Mouse (Mus musculus) testis, adult 2 months (tissue): Measurements from ENCODE around the gene Vgll1.

Experiments used
- CTCF ChIP-seq: fragments of 200-500 bp; IDR thresholded peaks from 2 replicates; pipeline ENCODE4 v1.5.1; 2012; ENCODE audit warnings: low read depth, mild to moderate bottlenecking, inconsistent platforms, low read length, moderate library complexity; ENCODE audit not compliant: control insufficient read depth, insufficient read depth, insufficient replicate concordance
- POLR2A ChIP-seq: fragments of 200-500 bp; IDR thresholded peaks from 2 replicates; pipeline ENCODE4 v1.6.1; 2012; ENCODE audit warnings: low read depth, mild to moderate bottlenecking, inconsistent platforms, low read length, moderate library complexity; ENCODE audit not compliant: control insufficient read depth

DNA sequence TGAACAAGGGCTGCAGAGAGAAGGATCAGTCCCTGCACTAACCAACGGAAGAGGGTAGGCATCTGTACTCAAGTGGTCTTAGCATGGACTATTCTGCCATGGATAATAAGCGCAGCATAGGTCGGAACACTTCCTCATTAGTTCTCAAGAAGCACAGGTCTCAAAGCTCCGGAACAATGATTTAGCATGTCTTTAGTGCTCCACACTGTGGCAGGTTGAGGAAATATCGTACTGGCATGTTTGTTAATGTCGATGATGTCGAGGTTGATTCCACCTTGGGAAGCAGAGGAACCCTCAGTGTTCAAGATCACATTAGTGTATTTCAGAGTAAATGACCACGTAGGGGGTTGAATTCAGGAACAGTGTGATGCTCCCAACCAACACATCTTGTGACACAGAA, 30.2 kb downstream of the Vgll1 start:
- TF ChIP-seq POLR2A (no peak), CTCF (no peak)
